Mouse (Mus musculus): ENCODE results near the gene Ecel1.
A peak's percentile ranks its signal among the peaks of the same experiment; 100 is the strongest.

The Ecel1 gene

GRCm38 (mm10) chr1:87156199-87156587 is at the start of gene Ecel1:
TSS of gene Ecel1 (minus strand) at chr1:87156521.
- DNase-seq (ENCODE audit: low read depth): no peak

- no peak for DNase-seq (ENCODE audit: low read depth)
Observed at GRCm38 (mm10) chr1:87205502-87205901, 49.2 kb upstream of the Ecel1 start.

DNA sequence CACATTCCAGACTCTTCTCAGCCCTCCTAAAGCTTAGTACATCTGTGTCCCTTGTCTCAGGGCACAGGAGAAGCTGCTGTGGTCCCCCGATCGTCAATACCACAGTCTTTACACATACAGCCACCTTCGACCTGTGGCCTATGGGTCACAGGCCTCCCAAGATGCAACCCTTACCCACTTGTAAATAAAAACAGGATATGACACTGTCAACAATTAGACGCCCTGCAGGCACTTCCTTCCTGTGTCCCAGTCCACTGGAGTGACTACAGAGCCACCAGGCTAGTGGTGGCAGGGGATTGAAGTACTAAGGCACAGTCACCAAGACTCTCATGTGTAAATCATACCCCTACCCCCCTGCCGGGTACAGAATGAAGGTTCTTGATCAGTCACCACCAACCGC is 48.7 kb upstream of the Ecel1 start:
- no peak for DNase-seq (ENCODE audit: low read depth)

GRCm38 (mm10) chr1:87204465-87204864 is 48.1 kb upstream of the Ecel1 start, which contains the start of gene Chrng:
TSS of gene Chrng (plus strand) at chr1:87204657.
- no peak for DNase-seq (ENCODE audit: low read depth)

DNA sequence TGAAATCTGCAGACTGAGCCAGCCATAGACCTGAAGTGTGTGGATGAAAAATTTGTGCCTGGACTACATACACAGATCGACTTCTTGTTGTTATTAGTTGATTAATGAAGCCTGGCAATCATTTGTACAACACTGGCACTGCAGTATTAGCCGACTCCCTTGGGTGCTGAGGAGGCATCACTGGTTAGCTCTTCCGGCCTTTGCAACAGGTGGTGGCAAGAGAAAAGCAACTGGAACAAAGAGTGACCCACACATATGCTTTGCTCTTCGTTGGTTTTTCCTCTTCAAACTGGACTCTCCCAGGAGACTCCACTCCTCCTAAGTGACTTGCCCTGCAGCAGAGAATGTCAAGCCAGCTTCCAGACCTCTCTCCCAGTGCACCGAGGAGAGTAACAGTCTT is 47.5 kb upstream of the Ecel1 start:
- DNase-seq (ENCODE audit: low read depth): no peak

DNA sequence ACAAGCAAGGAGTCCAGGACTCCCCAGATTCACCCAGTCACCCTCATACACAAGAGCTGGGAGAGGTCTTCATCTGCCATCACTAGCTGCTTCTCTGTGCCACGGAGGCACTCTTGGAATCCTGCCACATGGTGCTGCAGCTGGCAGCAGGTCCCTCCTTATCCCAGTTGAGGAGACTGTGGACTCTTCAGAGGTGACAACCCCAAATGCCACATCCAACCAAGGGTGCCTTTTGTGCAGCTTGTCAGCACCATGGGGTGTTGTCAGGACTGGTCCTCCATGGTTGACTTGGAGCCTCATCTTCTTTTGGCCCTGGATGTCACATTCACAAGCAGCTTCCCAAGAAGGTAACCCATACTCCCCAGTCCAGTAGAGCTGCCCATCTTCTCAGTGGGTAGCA is 45.5 kb upstream of the Ecel1 start:
- DNase-seq (ENCODE audit: low read depth): no peak

GRCm38 (mm10) chr1:87200811-87201210 is 44.5 kb upstream of the Ecel1 start:
- peak; percentile 28 for DNase-seq (ENCODE audit: low read depth)

- DNase-seq (ENCODE audit: low read depth): no peak
Observed at GRCm38 (mm10) chr1:87198119-87199065, 42.1 kb upstream of the Ecel1 start.

GRCm38 (mm10) chr1:87197296-87197695 is 41.0 kb upstream of the Ecel1 start:
- peak; percentile 62 for DNase-seq (ENCODE audit: low read depth)

DNA sequence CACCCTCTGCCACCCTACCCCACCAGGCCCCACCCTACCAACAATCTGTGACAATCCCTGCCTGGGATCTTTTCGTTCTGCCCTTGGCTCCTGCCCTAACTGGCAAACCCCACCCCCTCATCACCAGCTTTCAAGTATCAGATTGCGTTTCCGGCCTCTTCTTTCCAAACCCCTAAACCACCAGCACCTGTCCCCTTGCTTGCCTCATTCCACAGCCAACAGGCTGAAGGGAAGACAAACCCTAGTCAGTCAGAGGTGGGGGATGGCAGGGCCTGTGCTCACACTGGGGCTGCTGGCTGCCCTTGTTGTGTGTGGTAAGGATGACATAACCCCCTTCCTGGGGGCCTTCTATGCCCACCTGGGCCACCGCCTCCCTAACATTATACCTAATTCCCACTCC is 34.1 kb upstream of the Ecel1 start, which contains the start of gene Chrnd:
Chrnd (plus strand) TSS at position 179 of the 400 bp plus-strand sequence.
- DNase-seq (ENCODE audit: low read depth): no peak

DNA sequence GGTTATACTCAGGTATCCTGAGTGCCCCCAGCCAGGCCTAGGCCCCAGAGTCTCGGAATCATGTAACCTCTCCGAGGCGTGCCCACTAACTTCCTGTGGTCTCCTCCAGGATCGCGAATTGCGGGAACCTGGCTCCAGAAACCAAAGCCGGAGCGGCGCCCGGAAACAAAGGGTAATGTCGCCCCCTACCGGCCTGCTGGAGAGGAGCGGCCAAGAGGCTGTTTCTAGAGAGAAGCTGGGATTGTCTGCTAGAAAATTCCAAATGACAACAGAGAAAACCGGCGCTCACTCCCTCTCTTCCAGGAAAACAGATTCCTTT is 30.7 kb upstream of the Ecel1 start:
- DNase-seq (ENCODE audit: low read depth): peak; percentile 92

DNA sequence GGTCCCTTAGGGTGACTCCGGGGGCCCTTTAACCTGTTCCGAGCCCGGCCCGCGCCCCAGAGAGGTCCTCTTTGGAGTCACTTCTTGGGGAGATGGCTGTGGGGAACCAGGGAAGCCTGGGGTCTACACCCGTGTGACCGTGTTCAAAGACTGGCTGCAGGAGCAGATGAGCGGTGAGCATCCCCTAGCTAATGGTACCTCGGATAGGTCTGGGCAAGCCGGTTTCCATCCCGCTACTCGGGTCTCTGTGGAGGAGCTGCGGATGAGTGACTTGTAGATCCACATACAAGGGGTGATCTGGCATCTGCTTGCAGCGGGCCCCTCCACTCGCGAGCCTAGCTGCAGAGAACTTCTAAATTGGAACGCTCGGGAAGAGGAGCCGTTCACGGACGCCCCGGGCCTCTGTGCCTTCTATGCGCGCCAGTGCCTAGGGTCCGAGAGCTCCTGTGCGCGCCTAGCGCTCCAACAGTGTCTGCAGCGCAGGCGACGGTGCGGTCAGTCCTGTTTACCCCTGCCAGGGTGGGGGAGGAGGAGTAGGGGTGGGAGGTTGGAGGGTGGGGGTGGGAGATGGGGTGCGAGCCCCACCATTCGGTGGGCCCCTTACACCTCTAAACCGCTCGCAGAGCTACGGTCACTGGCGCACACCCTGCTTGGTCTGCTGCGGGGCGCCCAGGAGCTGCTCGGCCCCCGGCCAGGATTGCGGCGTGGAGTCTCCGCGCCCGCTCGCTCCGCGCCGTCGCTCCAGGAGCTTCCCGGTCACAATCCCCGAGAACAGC is 30.1 kb upstream of the Ecel1 start:
- DNase-seq (ENCODE audit: low read depth): no peak

- DNase-seq (ENCODE audit: low read depth): no peak
Observed at GRCm38 (mm10) chr1:87185526-87185925, 29.2 kb upstream of the Ecel1 start.

DNA sequence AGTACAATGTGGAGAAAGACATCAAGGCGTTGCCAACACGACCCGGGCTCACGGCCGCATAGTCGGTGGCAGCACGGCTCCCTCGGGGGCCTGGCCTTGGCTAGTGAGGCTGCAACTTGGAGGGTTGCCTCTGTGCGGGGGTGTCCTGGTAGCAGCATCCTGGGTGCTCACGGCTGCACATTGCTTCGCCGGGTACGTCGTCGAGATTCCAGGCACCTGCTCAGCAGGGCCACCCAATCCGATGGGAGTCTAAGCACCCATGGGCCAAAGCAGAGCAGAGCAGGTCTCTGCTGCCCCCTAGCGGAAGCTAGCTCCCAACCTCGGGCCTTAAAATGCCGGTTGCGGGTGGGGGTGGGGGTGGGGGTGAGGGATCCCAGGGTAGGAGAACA is 28.4 kb upstream of the Ecel1 start:
- peak; percentile 90 for DNase-seq (ENCODE audit: low read depth)

DNA sequence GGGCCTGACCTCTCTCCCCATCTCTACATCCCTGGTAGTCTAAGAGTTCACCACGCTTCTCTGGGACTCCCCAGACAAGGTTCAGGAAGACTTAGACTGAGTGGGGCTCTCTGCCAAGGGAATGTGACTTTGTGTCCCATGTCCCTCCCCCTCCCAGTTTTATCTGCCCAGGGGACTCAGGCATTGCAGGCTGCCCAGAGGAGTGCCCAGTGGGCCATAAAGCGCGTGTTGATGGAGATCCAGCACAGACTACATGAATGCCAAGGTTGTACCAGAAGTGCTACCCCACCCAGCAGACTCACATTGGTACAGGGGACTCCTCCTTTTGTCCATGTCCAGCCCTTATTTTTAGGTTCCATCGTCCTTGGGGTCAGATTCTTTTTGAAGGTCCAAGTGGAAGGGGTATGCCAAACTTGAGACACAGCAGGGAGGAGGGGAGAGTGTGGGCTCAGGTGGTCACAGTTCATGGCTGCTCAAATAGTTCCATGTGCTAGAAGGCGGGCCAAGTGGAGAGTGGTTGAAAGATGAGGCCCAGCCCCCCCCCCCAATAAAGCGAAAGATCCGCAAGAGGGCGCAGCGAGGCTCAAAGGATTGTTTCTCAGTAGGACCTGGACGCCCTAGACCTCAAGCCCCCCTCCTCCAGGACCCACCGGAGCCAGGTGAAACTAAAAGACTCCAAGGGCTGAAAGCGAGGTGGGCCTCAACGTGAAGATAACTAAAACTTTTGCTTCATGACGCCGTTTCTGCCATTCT is 27.9 kb upstream of the Ecel1 start:
- peak; percentile 38 for DNase-seq (ENCODE audit: low read depth)

GRCm38 (mm10) chr1:87183013-87183412 is 26.7 kb upstream of the Ecel1 start, which contains the start of gene Prss56:
TSS of gene Prss56 (plus strand) at chr1:87183313.
- DNase-seq (ENCODE audit: low read depth): no peak

DNA sequence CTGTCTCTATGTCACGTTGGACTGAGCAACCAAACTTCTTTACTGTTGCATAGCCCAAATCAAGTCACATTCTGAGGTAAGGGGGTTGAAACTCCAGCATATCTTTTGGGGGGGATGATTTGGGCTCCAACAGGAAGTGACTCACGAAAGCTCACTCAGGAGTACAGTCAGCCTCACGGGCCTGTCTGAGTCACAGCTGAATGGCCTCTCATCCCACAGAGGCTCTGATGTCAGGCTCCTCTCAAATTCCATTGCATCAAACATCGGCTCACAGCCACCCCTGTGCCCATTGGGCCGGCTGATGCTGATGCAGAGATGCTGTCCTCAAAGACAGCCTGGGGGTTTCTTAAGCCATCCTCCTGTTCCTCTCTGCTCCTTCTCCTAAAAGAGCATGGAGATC is 24.6 kb upstream of the Ecel1 start:
- DNase-seq (ENCODE audit: low read depth): peak; percentile 95

- DNase-seq (ENCODE audit: low read depth): peak; percentile 61
Observed at GRCm38 (mm10) chr1:87175852-87176292, 19.6 kb upstream of the Ecel1 start.

DNA sequence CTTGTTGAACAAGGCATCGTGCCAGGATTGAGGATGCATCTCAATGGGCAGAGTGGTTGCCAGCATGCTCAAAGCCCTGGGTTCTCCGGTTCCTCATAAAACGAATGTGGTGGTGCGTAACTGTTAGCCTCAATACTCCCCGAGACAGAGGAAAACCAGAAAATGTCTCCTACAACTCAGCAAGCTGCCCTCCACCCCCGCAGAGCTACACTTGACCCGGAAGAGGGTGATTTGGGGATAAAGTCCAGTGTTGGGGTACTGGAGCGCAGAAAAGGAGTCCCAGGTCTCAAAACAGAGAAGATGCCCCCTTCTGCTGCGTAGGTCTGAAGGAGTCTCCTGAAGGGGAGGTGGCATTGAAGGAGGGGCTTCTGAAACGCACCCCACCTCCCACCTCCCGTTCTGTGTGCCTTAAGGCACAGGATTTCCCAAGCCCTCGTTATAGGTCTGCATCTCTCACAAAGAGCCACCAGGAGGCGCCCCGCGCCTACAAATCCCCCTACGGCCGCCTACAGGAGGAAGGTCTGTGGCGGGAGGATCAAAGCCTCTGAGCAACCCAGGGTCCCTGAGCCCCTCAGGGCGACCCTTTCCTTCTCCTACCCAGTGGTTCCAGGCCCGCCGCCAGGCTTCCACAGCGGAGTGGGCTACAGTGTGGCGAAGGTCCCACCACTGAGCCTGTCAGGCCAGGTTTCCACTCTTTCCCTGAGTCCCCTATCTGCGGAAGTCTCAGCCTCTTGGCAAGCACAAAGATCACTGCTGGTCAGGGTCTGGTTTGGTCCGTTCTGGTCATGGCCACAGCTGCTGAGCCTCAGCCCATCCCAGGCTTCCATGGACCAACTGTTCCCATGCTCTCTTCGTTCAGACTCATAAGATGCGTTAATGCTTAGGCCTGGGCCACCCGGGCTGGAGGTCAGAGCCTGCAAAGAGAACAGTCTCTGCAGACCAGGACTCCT is 18.0 kb upstream of the Ecel1 start:
- peak; percentile 87 for DNase-seq (ENCODE audit: low read depth)

DNA sequence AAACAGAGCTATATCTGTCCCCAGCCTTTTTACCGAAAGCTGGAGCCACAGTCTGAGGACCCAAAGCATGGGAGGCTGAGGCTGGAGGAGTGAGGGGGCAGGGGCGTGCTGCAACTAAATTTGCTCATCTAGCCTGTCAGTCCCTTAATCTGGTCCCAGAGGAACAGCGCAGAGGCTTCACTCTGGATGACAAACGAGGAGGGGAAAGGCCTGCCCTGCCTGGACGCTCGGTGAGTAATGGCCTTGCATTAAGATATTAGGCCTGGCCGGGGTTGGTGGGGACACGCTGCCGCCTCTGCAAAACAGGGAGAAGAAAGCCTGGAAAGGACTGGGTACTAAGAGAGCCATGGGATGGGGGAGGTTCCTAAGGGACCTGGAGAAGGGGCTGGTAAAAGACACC is 16.0 kb upstream of the Ecel1 start:
- DNase-seq (ENCODE audit: low read depth): peak; percentile 30

DNA sequence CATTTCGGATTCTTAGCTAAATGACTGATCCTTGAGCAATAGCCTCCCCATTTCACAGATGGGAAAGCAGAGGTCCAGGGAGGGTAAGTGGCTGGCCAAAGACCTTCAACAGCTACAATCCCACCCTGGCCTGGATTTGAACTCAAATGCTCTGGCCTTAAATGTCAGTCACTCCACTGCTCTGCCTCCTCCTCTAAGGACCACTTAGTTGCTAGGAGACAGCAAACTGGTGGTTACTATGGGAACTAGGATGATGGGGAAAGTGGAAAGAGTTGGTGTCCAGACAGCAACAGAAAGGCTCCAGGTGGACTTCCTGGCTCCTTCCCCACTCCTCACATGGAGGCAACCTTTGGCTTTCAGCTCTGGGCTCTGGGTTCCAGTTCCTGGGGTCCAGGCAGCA is 15.0 kb upstream of the Ecel1 start:
- no peak for DNase-seq (ENCODE audit: low read depth)

All from NIH3T3 (cell line).